Mouse (Mus musculus): ENCODE results near the gene Map4k3.

The Map4k3 gene

DNA sequence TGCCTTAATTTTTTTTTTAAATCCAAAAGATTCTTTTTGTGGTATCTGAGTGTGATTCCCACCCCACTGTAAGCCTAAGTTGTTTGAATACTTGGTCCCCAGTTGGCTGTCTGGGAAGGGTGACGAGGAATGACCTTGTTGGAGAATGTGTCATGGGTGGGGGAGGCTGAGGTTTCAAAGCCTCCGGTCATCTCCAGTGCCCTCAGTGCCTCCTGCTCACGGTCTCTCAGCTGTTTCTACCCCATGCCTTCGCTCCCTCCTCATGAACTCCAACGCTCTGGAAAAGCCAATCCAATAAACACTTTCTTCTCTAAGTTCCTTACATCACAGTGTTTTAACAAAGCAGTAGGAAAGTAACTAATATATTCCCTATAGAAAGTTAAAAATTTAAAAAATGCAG lies 45.2 kb downstream of the Map4k3 start:
- DNase-seq: no peak

DNA sequence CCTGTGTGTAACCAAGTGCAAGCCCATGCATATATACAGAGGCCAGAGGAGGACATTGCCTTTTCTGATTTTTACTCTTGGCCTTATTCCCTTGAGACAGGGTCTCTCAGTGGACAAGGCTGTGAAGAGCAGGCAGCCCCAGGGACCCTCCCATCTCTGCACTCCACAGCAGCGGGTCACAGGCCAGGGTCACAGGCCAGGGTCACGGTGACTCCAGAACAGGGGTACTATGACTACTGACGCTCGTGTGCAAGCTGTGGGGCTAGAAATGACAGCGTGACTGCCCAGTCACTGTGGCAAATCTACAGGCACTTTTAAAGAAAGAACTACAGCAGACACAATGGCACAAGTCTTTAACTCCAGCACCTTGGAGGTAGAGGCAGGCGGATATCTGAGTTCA lies 50.1 kb downstream of the Map4k3 start:
- DNase-seq: no peak

DNA sequence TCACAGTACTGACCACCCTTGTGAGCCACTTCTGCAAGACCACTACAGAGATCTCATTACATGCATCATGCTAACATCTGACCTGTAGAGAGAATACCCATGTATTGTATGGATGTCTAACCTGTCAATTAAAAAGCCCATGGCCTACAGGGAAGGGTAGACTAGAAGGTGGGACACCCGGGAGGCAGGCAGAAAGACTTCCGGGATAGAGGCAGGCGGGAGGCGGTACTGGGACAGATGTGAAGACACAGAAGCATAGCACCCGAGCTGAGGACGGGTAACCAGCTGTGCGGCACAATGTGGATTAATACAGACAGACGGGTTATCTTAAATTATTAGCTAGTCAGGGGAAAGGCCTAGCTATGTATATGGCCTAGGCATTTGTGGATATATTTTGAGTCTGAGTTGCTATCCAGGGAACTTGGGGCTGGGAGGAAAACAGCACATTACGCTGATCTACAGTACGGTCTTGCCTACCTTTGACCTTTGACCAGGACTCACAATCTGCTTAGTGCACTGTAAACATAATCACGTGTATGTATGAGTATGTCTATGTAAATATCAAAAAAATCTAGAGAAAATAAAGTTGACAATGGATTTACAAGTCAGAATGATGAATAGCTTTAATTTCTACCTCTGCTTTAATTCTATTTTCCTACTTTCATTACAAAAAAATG lies 51.3 kb downstream of the Map4k3 start:
- no peak for DNase-seq

DNA sequence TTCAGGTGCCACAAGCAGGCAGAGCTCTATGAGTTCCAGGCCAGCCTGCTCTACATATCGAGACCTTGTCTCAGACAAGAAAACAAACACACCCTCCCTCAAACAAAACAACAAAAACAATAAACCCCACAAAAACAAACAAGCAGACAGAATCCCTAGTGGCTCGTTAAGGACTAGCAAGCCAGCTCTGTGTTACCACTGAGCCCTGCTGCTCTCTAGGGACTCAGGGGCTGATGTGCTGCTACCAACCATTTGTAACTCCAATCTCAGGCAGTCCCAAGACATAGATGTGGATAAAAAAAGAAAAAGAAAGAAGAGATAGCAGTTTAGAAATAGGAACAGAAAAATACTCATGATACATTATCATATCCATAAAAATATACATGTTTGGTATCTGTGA lies 52.1 kb downstream of the Map4k3 start:
- no peak for DNase-seq

DNA sequence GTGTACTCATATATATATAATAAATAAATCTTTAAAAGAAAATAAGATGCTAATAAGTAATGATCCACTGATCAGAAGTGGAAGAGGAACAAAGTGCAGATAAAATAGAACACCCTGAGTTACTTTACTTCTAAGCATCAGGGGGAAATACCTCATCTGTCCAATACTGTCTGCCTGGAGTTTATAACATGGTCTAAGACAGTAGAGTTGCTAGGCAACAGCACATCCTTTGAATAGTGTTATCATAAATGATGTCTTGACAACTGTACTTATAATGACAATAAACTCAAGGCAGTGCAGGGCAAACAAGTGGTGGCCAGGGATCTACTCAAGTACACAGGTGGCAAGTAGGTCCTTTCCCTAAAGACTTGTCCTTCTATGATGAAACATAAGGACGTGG lies 57.9 kb downstream of the Map4k3 start:
- no peak for DNase-seq

DNA sequence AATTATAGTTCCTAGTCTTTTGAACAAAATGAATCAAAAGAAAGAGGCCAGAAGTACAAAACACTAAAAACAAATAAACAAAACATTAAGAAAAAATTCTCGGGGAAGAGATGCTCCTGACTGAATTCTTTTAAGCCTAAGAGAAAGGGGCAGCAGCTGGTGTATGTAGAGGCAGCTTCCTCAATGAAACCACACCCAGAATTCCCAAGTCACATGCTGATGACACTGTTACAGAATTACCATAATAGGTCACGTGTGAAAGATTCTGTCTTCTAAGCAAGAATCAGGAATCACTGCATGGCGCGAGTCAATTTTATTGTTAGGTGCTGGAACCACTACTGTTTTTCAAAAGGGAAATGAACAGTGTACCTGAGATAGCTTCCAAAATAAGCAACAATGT lies 64.7 kb downstream of the Map4k3 start:
- DNase-seq: no peak

DNA sequence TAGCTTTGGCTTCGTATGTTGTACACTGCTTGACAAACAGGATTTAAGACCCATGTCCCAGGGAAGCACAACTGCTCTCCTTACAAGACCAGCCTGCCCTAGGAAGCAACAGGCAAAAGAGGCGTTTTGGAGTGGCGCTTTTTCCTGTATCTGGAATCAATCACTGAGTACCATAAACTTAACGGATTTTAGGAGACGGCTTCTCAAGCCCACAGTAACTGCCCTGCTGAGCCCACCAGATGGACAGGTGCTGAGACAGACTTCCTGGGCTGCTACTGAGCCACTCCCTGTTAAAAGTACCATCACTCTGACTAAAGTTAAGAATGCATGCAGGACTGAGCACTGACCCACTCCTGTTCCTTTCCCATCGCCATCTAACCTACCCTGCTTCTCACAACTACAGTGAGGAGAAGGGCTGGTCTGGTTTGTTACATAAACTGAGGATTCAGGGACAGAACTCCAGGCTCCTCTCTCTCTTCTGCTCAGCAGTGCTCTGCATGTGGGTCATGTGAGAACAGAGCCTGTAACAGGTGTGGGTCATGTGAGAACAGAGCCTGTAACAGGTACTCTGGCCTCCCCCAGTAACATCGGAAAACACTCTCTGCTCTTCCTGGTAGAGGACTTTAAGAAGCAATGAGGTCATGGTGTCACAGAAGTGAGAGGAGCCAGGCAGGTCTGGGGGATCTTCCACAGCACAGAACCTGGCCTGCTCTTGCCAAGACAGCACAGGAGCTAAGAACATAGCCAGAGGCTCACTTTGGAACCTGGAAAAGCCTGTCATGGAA lies 65.3 kb downstream of the Map4k3 start:
- no peak for DNase-seq

DNA sequence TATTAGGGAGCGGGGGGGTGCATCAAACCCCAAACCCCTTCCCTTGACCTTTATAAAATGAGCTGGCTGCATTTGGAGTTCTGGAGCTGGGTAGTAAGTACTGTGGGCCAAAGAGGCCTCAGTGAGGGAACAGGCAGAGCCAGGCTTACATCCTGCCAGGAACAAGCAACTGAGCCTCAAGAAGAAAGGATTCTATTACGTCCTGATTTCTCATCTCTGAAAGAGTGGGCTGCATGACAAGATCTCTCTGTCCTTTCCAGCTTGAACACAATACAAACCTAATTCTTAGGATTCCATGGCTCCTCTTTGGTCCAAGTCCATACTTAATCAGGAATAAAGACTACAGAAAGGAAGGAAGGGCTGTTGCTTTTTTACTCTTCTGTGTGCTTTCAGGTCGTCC lies 66.4 kb downstream of the Map4k3 start:
- DNase-seq: no peak

DNA sequence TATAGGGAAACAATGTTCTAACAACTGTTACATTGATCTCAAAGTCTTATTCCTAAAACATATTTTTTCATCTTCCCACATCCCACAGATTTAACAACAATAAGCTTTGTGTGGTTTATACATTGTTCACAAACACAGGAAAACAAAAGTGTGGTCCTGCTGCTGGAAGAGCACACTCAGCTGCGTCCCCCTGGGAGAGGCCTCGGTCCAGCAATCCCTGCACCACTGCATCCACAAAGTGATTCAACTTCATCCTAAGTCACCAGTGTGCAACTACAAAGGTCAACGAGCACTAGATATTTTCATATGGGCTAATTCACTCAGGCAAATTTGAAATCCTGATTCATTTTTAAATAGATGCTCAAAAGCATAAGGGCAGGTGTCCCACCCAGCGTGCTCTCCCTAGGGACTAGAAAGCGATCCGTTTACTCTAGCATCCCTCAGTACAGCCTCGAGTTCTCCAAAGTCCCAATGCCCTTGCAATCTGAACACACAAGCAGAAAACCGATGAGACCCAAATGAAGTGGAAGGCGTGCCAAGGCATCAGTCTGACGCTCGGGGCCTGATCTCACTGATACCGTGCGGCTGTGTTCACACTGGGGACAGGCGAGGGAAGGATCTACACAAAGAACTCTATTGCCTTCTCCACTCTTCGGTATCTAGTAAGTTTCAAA lies 67.4 kb downstream of the Map4k3 start:
- no peak for DNase-seq

DNA sequence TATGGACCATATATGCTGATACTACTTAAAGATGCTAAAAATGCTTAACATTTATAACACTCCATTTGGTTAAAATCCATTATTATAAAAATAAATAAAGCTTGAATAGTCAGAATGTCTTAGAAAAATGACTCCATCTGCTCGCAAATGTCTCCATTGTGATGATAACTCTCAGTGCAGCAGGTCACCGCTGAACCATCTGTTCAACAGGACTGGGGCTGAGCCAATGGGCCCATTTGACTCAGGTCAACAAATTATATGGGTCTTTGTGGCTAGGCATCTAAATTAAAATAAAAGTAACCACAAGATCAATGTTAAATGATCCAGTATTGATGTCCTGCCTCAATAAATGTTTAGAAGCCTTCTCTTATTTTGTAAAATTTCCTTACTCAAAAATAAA lies 68.1 kb downstream of the Map4k3 start:
- no peak for DNase-seq

DNA sequence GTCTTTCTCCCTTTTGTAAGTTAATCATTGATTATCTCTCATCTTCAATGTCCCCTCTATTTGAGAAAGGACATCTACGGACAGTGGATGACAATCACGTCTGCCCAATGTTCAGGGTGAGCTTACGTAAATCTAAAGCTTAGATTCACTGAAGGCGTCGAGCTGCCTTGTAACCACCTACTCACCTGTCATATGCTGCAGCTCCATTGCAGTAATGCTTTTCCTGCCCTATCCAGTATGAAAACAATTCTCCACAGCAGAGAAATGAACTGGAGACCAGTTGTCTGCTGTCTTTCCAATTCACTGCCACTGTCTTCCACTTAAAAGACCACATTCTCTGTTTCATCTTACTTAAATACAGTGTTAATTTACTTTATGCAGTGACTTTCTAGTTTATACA lies 68.5 kb downstream of the Map4k3 start:
- no peak for DNase-seq

DNA sequence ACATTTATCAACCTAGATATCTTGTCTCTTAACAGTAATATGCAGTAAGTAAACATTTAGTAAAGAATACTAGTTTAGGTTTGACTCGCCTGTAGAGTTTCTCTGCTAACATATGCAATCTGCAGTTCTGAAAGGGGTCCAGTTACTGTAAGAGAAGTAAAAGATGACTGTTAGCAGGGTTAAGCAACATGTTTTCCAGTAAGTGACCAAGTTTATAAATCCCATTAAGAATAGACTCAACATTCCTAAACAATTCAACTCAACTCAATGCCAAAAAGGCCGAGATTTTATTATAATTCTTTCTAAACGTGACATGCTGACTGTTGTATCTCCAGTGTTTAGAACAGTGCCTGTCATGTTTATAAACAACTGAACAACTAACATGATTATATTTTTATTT lies 74.0 kb downstream of the Map4k3 start:
- DNase-seq: no peak

DNA sequence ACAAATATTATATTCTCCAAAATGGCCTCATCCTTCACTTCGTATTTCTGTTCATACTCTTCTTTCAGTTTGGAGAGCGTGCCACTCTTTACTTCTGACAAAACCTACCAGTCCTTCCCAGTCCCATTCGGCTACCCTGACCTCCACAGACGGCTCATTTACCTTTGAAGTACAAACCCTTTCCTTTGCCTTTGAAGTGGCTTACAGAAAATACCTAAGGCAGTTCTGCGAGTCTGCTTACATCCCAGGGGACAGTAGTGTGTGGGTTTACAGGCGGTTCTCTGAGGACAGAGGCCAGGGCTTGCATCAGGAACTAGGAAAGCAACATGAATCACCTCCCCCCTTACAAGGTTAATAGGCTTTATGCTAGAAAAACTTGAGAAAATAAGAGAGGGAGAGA lies 75.5 kb downstream of the Map4k3 start:
- DNase-seq: no peak

DNA sequence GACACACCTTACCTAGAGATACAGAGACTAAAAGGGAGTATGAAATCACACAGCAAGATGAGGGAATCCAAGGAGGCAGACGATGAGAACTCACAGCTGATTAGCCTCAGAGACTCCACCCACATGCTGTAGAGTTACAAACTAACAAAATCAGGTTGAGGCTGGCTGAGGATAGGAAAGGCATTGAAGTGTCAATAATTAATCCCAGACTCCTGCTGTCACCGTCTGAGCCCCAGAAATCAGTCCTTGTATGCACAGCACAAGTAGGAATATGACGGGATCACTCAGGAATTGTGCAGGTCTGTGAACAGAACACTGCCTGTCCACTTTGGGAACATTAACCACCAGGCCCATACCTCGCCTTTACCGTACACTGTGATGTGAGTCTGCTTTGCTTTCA lies 81.4 kb downstream of the Map4k3 start:
- DNase-seq: no peak

DNA sequence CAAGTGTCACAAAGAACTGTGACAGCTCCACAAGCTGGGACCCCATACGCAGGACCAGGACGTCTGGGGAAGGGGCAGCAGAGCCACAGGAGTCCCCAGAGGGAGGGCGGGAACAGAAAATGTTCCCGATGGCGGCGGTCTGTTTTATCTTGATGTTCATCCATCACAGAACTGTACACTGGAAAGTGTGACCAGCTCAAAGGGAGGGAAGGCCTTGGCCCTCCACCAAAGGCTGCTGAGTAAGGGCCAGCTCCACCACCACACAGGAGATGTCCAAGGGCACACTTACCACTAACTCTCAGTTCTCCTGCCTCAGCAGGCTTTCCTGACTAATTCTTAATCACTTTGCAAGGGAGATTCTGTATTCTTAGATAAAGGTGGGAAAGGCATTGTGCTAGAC lies 82.2 kb downstream of the Map4k3 start:
- no peak for DNase-seq

DNA sequence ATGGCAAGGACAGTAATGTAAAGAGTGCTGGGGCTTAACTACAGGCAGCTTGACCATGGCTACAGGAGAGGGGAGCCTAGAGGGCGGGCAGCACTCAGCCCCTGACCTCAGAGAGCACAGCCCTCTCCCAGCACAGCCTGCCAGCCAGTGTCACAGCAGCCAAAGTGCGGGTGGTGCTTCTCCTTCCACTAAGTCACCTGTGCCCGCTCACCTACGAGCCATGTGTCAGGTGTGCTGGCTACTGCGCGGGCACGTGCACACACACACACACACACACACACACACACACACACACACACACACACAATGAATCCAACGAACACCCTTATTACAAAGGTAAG lies 82.6 kb downstream of the Map4k3 start:
- no peak for DNase-seq

DNA sequence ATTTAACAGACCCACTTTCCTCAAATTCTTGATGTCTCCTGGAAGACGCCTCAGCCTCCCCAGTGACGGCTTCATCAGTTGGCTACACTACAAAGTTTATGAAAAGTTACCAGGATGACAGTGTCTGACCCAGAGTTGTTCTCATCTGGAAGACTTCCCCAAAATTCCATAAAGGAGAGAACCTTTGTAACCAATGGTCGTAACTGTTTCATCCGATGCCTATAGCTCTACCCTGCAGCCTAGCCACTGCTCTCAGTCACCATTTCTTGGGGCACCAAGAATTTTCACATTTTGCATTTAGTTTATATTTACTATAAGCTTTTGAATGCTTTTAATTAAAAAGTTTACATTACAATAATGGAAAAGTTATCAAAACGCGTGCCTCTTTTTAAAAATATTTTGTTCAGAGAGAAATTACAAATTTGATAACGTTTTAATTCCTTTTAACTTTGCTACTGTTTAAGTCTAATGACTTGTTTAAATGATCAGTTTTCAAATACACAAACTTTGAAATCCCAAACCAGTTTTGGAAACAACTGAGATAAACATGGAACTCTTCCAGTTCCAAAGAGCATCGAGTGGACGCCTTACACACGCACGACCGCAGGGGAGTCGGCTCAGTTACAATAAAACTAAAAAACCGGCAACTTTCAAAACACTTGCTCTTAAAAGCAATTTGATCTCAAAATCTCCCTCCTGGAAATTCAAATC lies 83.1 kb downstream of the Map4k3 start:
- no peak for DNase-seq

DNA sequence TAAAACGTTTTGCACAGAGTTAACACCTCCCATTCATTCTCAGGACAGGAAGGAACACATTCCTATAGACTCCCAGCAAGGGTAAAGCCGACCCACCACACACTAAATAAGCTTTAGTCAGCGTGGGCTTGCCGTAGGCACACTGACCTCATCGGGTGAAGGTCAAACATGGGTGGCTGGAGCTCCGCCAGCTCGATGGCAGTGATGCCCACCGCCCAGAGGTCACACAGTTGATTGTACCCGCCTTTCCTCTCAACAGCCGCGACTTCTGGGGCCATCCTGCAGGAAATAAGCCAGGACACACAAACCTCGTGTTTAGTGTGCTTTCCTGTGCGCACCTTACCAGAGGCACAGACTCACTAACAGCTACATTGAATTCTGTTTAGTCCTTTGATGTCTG lies 83.7 kb downstream of the Map4k3 start:
- no peak for DNase-seq

DNA sequence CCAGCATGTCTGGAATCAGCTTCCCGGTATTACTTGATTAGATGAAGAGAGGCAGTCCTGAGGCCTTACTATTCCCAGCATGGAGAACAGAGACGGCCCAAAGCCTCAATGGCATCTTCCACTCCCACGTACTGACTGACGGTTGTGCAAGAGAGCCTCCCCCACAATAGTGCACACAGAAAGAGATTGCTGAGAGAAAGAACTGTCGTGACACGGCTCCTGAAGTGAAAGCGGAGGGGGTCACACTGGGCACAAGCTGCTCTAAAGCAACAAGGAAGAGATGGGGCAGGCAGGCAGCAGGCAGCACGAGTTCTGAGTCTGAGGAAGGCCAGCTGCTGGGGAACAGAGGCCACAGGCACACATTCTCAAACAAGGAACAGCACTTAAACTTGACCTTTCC lies 90.2 kb downstream of the Map4k3 start:
- DNase-seq: no peak

DNA sequence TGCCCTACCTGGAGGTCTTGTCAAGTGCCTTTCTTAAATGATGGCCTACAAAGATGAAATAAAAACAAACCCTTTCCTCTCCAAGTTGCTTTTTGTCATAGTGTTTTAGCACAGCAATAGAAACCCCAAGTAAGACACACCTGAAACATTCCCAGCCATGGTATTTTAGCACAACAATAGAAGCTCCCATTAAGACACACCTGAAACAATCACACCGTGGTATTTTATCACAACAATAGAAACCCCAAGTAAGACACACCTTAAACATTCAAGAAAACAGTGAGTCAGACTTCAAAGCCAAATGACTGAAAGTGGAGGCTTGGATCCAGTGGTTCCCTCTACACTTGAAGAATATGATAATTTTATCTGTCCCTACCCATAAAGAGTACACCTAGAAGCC lies 92.5 kb downstream of the Map4k3 start:
- DNase-seq: no peak

DNA sequence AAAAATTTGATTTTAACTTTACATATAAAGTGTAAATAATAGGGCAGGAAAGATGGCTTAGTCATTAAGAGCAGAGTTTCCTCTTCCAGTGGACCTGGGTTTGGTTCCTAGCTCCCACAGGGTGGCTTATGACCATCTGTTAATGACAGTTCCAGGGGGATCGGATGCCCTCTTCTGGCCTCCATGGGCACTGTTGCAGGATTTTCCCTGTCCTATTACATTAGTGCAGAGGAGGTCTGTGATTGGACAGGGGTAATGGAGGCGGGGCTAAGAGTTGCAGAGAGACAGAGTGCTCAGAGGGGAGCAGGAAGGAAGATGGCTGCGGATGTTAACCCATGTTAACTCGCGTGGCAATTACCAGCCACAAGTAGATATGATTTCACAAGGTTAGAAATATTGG lies 95.4 kb downstream of the Map4k3 start:
- no peak for DNase-seq

DNA sequence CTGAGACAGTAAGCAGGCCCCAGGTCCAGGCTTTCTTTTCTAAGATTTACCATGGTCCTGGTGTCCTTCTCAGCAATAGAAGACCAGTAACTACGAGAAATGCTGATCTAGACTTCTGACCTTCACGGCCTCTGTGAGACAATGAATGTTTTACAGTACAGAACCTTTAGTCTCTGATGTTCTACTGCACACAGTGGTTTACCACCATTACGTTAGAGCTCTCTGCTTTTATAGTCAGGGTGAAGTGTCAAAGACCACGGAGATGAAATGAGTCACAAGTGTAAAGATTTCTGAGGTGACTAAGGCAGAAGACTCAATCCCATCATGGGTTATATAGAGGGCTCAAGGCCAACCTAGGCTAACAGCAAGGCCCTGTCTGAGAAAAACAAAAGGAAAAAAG lies 95.9 kb downstream of the Map4k3 start:
- no peak for DNase-seq

DNA sequence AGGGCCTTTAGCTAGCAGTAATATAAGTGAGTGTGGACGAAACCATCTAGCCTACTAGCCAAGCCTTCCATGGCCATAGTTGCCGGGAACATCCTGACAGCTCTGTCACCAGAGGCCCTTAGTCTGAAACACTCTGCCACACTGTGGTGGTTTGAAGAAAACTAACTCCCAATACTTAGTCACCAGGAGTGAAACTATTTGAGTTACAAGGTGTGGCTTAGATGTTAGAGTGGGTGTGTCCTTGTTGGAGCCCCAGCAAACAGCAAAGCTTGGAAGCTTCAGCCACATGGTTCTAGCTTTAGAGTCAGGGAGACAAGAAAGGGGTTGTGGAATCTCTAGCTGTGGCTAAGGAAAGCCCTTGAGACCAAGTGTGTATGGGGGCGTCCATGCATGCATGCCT lies 97.3 kb downstream of the Map4k3 start:
- DNase-seq: no peak

DNA sequence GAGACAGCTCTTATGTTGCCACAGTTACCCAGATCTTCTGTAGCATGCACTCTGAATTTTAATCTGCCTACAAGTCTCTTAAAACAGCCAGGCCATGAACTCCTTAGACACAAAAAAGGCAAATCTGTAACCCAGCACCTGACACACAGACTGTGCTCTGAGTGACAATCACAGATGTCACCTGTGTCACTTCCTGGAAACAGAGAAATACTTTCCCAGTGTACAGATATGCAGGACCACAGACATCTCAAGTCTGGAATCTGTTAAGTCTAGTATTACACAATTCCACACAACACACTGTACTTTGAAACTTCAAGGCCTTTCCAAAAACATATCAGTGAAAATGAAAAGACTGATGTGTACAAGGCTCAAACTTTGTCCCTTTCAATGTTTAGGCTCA lies 103.3 kb downstream of the Map4k3 start:
- no peak for DNase-seq

Data from kidney, adult 18-20 months (tissue).